Mouse (Mus musculus): Measurements from ENCODE around the gene Phldb3. TPM values are rescaled to one million over a fixed set of nuclear protein-coding genes. Genes with fewer than 3 reads are reported as not detected.
A peak's percentile ranks its signal among the peaks of the same experiment; 100 is the strongest.
"Not testable (repeated sequence)": the region's sequence is repeated elsewhere in the genome, so short reads cannot be mapped to it uniquely, and the experiment has no call there.

The Phldb3 gene
- polyA plus RNA-seq, 1 experiment from 2014 or later = 0.17 TPM

- Histone ChIP-seq H3K4me3 (replicated peaks) (no peak overlapping the region), H3K4me1 (peaks cover 24% of the 10 kb centered on the region), H3K27ac (no peak overlapping the region), H3K36me3 (no peaks in the 10 kb centered on the region), H3K9ac (no peak overlapping the region), H3K27me3 (peaks cover 38% of the 10 kb centered on the region), H3K9me3 (replicated peaks) (no peaks in the 10 kb centered on the region), H3K4me2 (no peak overlapping the region)
- ATAC-seq (replicated peaks; ENCODE audit: low FRiP score) = no peak
- WGBS = 79% methylated on average over 13 of the region's 13 CpGs
These were observed 4.3 kb downstream of the Phldb3 start for GRCm38 (mm10) chr7:24614816-24615215.

- 79% methylated on average over 8 of the region's 8 CpGs for WGBS
- ATAC-seq (replicated peaks; ENCODE audit: low FRiP score) = no peak
- Histone ChIP-seq H3K9me3 (replicated peaks) (no peaks in the 10 kb centered on the region; the same call in 1 of the 2 replicates), H3K27me3 (peaks cover 9% of the 10 kb centered on the region), H3K4me2 (no peak overlapping the region), H3K9ac (no peak overlapping the region), H3K4me3 (replicated peaks) (no peak overlapping the region), H3K27ac (no peak overlapping the region), H3K4me1 (peaks cover 1% of the 10 kb centered on the region), H3K36me3 (0 out of 2 replicates have a peak, but pooled peaks cover 7% of the 10 kb centered on the region)
These were observed 7.2 kb downstream of the Phldb3 start for GRCm38 (mm10) chr7:24617763-24618162.

GRCm38 (mm10) chr7:24618374-24618773, 7.8 kb downstream of the Phldb3 start:
- 92% methylated on average over 8 of the region's 8 CpGs for WGBS
- not testable (repeated sequence) for H3K9me3 ChIP-seq (replicated peaks); ATAC-seq (replicated peaks; ENCODE audit: low FRiP score); H3K27ac ChIP-seq; H3K4me2 ChIP-seq; H3K9ac ChIP-seq; H3K4me1 ChIP-seq; H3K27me3 ChIP-seq; H3K4me3 ChIP-seq (replicated peaks); H3K36me3 ChIP-seq

GRCm38 (mm10) chr7:24619671-24620397, 9.3 kb downstream of the Phldb3 start:
- Histone ChIP-seq H3K4me1 (no peaks in the 10 kb centered on the region), H3K9ac (no peak overlapping the region), H3K4me3 (replicated peaks) (no peak overlapping the region), H3K27me3 (no peaks in the 10 kb centered on the region), H3K4me2 (no peak overlapping the region), H3K9me3 (replicated peaks) (no peaks in the 10 kb centered on the region; the same call in 1 of the 2 replicates), H3K36me3 (0 out of 2 replicates have a peak, but pooled peaks cover 7% of the 10 kb centered on the region), H3K27ac (no peak overlapping the region)
- WGBS = 66% methylated on average over 13 of the region's 13 CpGs
- no peak for ATAC-seq (replicated peaks; ENCODE audit: low FRiP score)

- ATAC-seq (replicated peaks; ENCODE audit: low FRiP score) = no peak
- 78% methylated on average over 3 of the region's 3 CpGs for WGBS
- Histone ChIP-seq H3K27ac (no peak overlapping the region), H3K9me3 (replicated peaks) (no peaks in the 10 kb centered on the region; the same call in 1 of the 2 replicates), H3K27me3 (no peaks in the 10 kb centered on the region), H3K4me2 (no peak overlapping the region), H3K4me1 (peaks cover 4% of the 10 kb centered on the region; the same call in 1 of the 2 replicates), H3K4me3 (replicated peaks) (no peak overlapping the region), H3K36me3 (0 out of 2 replicates have a peak, but pooled peaks cover 7% of the 10 kb centered on the region), H3K9ac (no peak overlapping the region)
These were observed 10.6 kb downstream of the Phldb3 start for GRCm38 (mm10) chr7:24621193-24621592.

GRCm38 (mm10) chr7:24622967-24623366, 12.4 kb downstream of the Phldb3 start:
- no peak for ATAC-seq (replicated peaks; ENCODE audit: low FRiP score)

GRCm38 (mm10) chr7:24628685-24629610, 18.4 kb downstream of the Phldb3 start:
- Histone ChIP-seq H3K4me1 (peaks cover 19% of the 10 kb centered on the region), H3K27me3 (no peaks in the 10 kb centered on the region), H3K27ac (peak overlapping the region; percentile 76), H3K4me3 (replicated peaks) (peak overlapping the region; percentile 36), H3K9ac (peak overlapping the region; percentile 31; the same call in 1 of the 2 replicates), H3K9me3 (replicated peaks) (no peaks in the 10 kb centered on the region), H3K4me2 (peak overlapping the region; percentile 68), H3K36me3 (no peaks in the 10 kb centered on the region)
- ATAC-seq (replicated peaks; ENCODE audit: low FRiP score) = peak; percentile 93
- 8% methylated on average over 33 of the region's 33 CpGs for WGBS

More at GRCm38 (mm10) chr7:24622967-24623366, 12.4 kb downstream of the Phldb3 start:
- H3K9ac ChIP-seq = no peak overlapping the region
- 0 out of 2 replicates have a peak, but pooled peaks cover 7% of the 10 kb centered on the region for H3K36me3 ChIP-seq
- H3K4me1 ChIP-seq = peaks cover 10% of the 10 kb centered on the region; the same call in 1 of the 2 replicates
- WGBS = 83% methylated on average over 6 of the region's 6 CpGs
- no peak overlapping the region for H3K27ac ChIP-seq
- no peaks in the 10 kb centered on the region for H3K27me3 ChIP-seq
- H3K4me2 ChIP-seq = no peak overlapping the region
- H3K9me3 ChIP-seq (replicated peaks) = no peaks in the 10 kb centered on the region; the same call in 1 of the 2 replicates
- H3K4me3 ChIP-seq (replicated peaks) = no peak overlapping the region

- no peak for ATAC-seq (replicated peaks; ENCODE audit: low FRiP score)
These were observed 19.1 kb downstream of the Phldb3 start for GRCm38 (mm10) chr7:24629672-24630071.

GRCm38 (mm10) chr7:24630116-24630880, 19.7 kb downstream of the Phldb3 start:
- 86% methylated on average over 10 of the region's 10 CpGs for WGBS
- H3K4me1 ChIP-seq = peaks cover 19% of the 10 kb centered on the region
- no peak overlapping the region for H3K4me2 ChIP-seq
- ATAC-seq (replicated peaks; ENCODE audit: low FRiP score) = no peak
- H3K27me3 ChIP-seq = peaks cover 2% of the 10 kb centered on the region; the same call in 1 of the 2 replicates
- no peaks in the 10 kb centered on the region for H3K36me3 ChIP-seq
- no peak overlapping the region for H3K9ac ChIP-seq
- no peak overlapping the region for H3K27ac ChIP-seq
- no peaks in the 10 kb centered on the region for H3K9me3 ChIP-seq (replicated peaks)
- no peak overlapping the region for H3K4me3 ChIP-seq (replicated peaks)

More at GRCm38 (mm10) chr7:24629672-24630071, 19.1 kb downstream of the Phldb3 start:
- H3K36me3 ChIP-seq = no peaks in the 10 kb centered on the region
- H3K9ac ChIP-seq = no peak overlapping the region
- no peaks in the 10 kb centered on the region for H3K27me3 ChIP-seq
- peaks cover 19% of the 10 kb centered on the region for H3K4me1 ChIP-seq
- peak overlapping the region; percentile 76 for H3K27ac ChIP-seq
- H3K4me2 ChIP-seq = peak overlapping the region; percentile 68; the same call in 1 of the 2 replicates
- no peak overlapping the region for H3K4me3 ChIP-seq (replicated peaks)
- 67% methylated on average over 4 of the region's 4 CpGs for WGBS
- no peaks in the 10 kb centered on the region for H3K9me3 ChIP-seq (replicated peaks)

GRCm38 (mm10) chr7:24636264-24636663, 25.7 kb downstream of the Phldb3 start, which contains the start of gene Lypd3:
Gene Lypd3 (plus strand): TSS chr7:24636550.
- Histone ChIP-seq H3K4me3 (replicated peaks) (peak within 1 kb of the TSS; percentile 48), H3K9me3 (replicated peaks) (no peaks in the 10 kb centered on the region), H3K36me3 (no peaks in the 10 kb centered on the region), H3K9ac (no peak within 1 kb of the TSS), H3K4me1 (peaks cover 31% of the 10 kb centered on the region), H3K27me3 (peaks cover 58% of the 10 kb centered on the region), H3K27ac (no peak within 1 kb of the TSS), H3K4me2 (peak within 1 kb of the TSS; percentile 73)
- WGBS = 13% methylated on average over 15 of the region's 15 CpGs
- ATAC-seq (replicated peaks; ENCODE audit: low FRiP score) = no peak

GRCm38 (mm10) chr7:24637046-24637445, 26.5 kb downstream of the Phldb3 start:
- peak overlapping the region; percentile 48 for H3K4me3 ChIP-seq (replicated peaks)
- peak; percentile 33; the same call in 1 of the 2 replicates for ATAC-seq (replicated peaks; ENCODE audit: low FRiP score)
- peaks cover 61% of the 10 kb centered on the region for H3K27me3 ChIP-seq
- H3K4me1 ChIP-seq = peaks cover 31% of the 10 kb centered on the region
- H3K9ac ChIP-seq = no peak overlapping the region
- no peaks in the 10 kb centered on the region for H3K36me3 ChIP-seq
- peak overlapping the region; percentile 73 for H3K4me2 ChIP-seq
- no peaks in the 10 kb centered on the region for H3K9me3 ChIP-seq (replicated peaks)
- 3% methylated on average over 18 of the region's 18 CpGs for WGBS
- no peak overlapping the region for H3K27ac ChIP-seq

All from kidney, embryonic 15.5 days (tissue).